Mouse (Mus musculus): ENCODE results near the gene Ankfy1.
"Not testable (repeated sequence)": the region's sequence is repeated elsewhere in the genome, so short reads cannot be mapped to it uniquely, and the experiment has no call there.

The Ankfy1 gene

GRCm38 (mm10) chr11:72723871-72724270 is 34.1 kb downstream of the Ankfy1 start:
- DNase-seq = peak; percentile 16

- DNase-seq = no peak
Measured at GRCm38 (mm10) chr11:72726023-72726422, 36.2 kb downstream of the Ankfy1 start.

GRCm38 (mm10) chr11:72733736-72734135 is 43.9 kb downstream of the Ankfy1 start:
- DNase-seq = no peak

GRCm38 (mm10) chr11:72734840-72735518 is 45.2 kb downstream of the Ankfy1 start:
- no peak for DNase-seq

- no peak for DNase-seq
Measured at GRCm38 (mm10) chr11:72735519-72735860, 45.7 kb downstream of the Ankfy1 start.

- no peak for DNase-seq
Measured at GRCm38 (mm10) chr11:72736320-72736719, 46.5 kb downstream of the Ankfy1 start.

- peak; percentile 12 for DNase-seq
Measured at GRCm38 (mm10) chr11:72737517-72737916, 47.7 kb downstream of the Ankfy1 start.

- no peak for DNase-seq
Measured at GRCm38 (mm10) chr11:72739048-72739447, 49.2 kb downstream of the Ankfy1 start.

- DNase-seq = no peak
Measured at GRCm38 (mm10) chr11:72751956-72752355, 62.1 kb downstream of the Ankfy1 start.

- peak; percentile 5 for DNase-seq
Measured at GRCm38 (mm10) chr11:72758316-72758715, 68.5 kb downstream of the Ankfy1 start.

GRCm38 (mm10) chr11:72759581-72759980 is 69.8 kb downstream of the Ankfy1 start:
- no peak for DNase-seq

GRCm38 (mm10) chr11:72760781-72761180 is 71.0 kb downstream of the Ankfy1 start:
- DNase-seq = no peak

- DNase-seq = no peak
Measured at GRCm38 (mm10) chr11:72764270-72764669, 74.5 kb downstream of the Ankfy1 start.

- no peak for DNase-seq
Measured at GRCm38 (mm10) chr11:72767716-72768115, 77.9 kb downstream of the Ankfy1 start.

- no peak for DNase-seq
Measured at GRCm38 (mm10) chr11:72769061-72769460, 79.3 kb downstream of the Ankfy1 start.

- DNase-seq = no peak
Measured at GRCm38 (mm10) chr11:72770324-72770723, 80.5 kb downstream of the Ankfy1 start.

- DNase-seq = no peak
Measured at GRCm38 (mm10) chr11:72770816-72771215, 81.0 kb downstream of the Ankfy1 start.

- DNase-seq = no peak
Measured at GRCm38 (mm10) chr11:72771461-72771860, 81.7 kb downstream of the Ankfy1 start.

GRCm38 (mm10) chr11:72772611-72773010 is 82.8 kb downstream of the Ankfy1 start:
- DNase-seq = not testable (repeated sequence)

GRCm38 (mm10) chr11:72778957-72779356 is 89.2 kb downstream of the Ankfy1 start:
- DNase-seq = no peak

GRCm38 (mm10) chr11:72782103-72782502 is 92.3 kb downstream of the Ankfy1 start:
- no peak for DNase-seq

GRCm38 (mm10) chr11:72782503-72782902 is 92.7 kb downstream of the Ankfy1 start:
- DNase-seq = no peak

- no peak for DNase-seq
Measured at GRCm38 (mm10) chr11:72792033-72792432, 102.2 kb downstream of the Ankfy1 start.

- DNase-seq = no peak
Measured at GRCm38 (mm10) chr11:72795149-72795454, 105.3 kb downstream of the Ankfy1 start.

All from cerebellum, adult 8-10 months (tissue).